Mouse (Mus musculus): ENCODE results near the gene Slc45a2.
A peak's percentile ranks its signal among the peaks of the same experiment; 100 is the strongest.
"Not testable (repeated sequence)": the region's sequence is repeated elsewhere in the genome, so short reads cannot be mapped to it uniquely, and the experiment has no call there.

Gene Slc45a2

GRCm38 (mm10) chr15:11000421-11000820 lies at the start of gene Slc45a2:
Slc45a2 (plus strand) TSS chr15:11000721.
- DNase-seq (ENCODE audit: low read depth): no peak

GRCm38 (mm10) chr15:10951951-10952759 lies 48.4 kb upstream of the Slc45a2 start, which contains the start of gene C1qtnf3:
C1qtnf3 (plus strand) TSS chr15:10952332.
- DNase-seq (ENCODE audit: low read depth): no peak

- DNase-seq (ENCODE audit: low read depth): no peak
Observed at GRCm38 (mm10) chr15:10952760-10953305, 47.7 kb upstream of the Slc45a2 start.

GRCm38 (mm10) chr15:10953465-10953864 lies 47.1 kb upstream of the Slc45a2 start:
- DNase-seq (ENCODE audit: low read depth): peak; percentile 67

- DNase-seq (ENCODE audit: low read depth): no peak
Observed at GRCm38 (mm10) chr15:10954381-10955016, 46.0 kb upstream of the Slc45a2 start.

- no peak for DNase-seq (ENCODE audit: low read depth)
Observed at GRCm38 (mm10) chr15:10955156-10955555, 45.4 kb upstream of the Slc45a2 start.

GRCm38 (mm10) chr15:10956706-10957105 lies 43.8 kb upstream of the Slc45a2 start:
- no peak for DNase-seq (ENCODE audit: low read depth)

- no peak for DNase-seq (ENCODE audit: low read depth)
Observed at GRCm38 (mm10) chr15:10959277-10960026, 41.1 kb upstream of the Slc45a2 start.

- no peak for DNase-seq (ENCODE audit: low read depth)
Observed at GRCm38 (mm10) chr15:10960267-10960666, 40.3 kb upstream of the Slc45a2 start.

GRCm38 (mm10) chr15:10962601-10963000 lies 37.9 kb upstream of the Slc45a2 start:
- no peak for DNase-seq (ENCODE audit: low read depth)

GRCm38 (mm10) chr15:10969439-10969838 lies 31.1 kb upstream of the Slc45a2 start:
- DNase-seq (ENCODE audit: low read depth): no peak

GRCm38 (mm10) chr15:10970777-10971176 lies 29.7 kb upstream of the Slc45a2 start:
- no peak for DNase-seq (ENCODE audit: low read depth)

- no peak for DNase-seq (ENCODE audit: low read depth)
Observed at GRCm38 (mm10) chr15:10977151-10977550, 23.4 kb upstream of the Slc45a2 start.

- DNase-seq (ENCODE audit: low read depth): peak; percentile 8
Observed at GRCm38 (mm10) chr15:10980712-10981111, 19.8 kb upstream of the Slc45a2 start.

- peak; percentile 90 for DNase-seq (ENCODE audit: low read depth)
Observed at GRCm38 (mm10) chr15:10981377-10982063, 19.0 kb upstream of the Slc45a2 start, which contains the start of gene Amacr. Amacr (plus strand) TSS chr15:10981756.

- no peak for DNase-seq (ENCODE audit: low read depth)
Observed at GRCm38 (mm10) chr15:10982064-10982435, 18.5 kb upstream of the Slc45a2 start.

GRCm38 (mm10) chr15:10985756-10986155 lies 14.8 kb upstream of the Slc45a2 start:
- no peak for DNase-seq (ENCODE audit: low read depth)

GRCm38 (mm10) chr15:10986477-10986876 lies 14.0 kb upstream of the Slc45a2 start:
- not testable (repeated sequence) for DNase-seq (ENCODE audit: low read depth)

- DNase-seq (ENCODE audit: low read depth): no peak
Observed at GRCm38 (mm10) chr15:10990411-10990810, 10.1 kb upstream of the Slc45a2 start.

- peak; percentile 14 for DNase-seq (ENCODE audit: low read depth)
Observed at GRCm38 (mm10) chr15:10991566-10991965, 9.0 kb upstream of the Slc45a2 start.

- DNase-seq (ENCODE audit: low read depth): no peak
Observed at GRCm38 (mm10) chr15:10999832-11000231, 689 bp upstream of the Slc45a2 start.

GRCm38 (mm10) chr15:11003791-11004190 lies 3.3 kb downstream of the Slc45a2 start:
- no peak for DNase-seq (ENCODE audit: low read depth)

Data from 416B (cell line).